Mouse (Mus musculus): ENCODE measurements around the gene Slc25a54. TPM values are rescaled to one million over a fixed set of nuclear protein-coding genes. Genes with fewer than 3 reads are reported as not detected.

Slc25a54 gene
- polyA plus RNA-seq, 1 experiment: not detected

- no peak for TF ChIP-seq GATA1 (IDR thresholded peaks at IDR 0.05; ENCODE audit: low read length)
Measured at GRCm38 (mm10) chr3:109117136-109117535, 36.9 kb downstream of the Slc25a54 start.

- no peak for TF ChIP-seq GATA1 (IDR thresholded peaks at IDR 0.05; ENCODE audit: low read length)
Measured at GRCm38 (mm10) chr3:109119562-109119961, 39.3 kb downstream of the Slc25a54 start.

DNA sequence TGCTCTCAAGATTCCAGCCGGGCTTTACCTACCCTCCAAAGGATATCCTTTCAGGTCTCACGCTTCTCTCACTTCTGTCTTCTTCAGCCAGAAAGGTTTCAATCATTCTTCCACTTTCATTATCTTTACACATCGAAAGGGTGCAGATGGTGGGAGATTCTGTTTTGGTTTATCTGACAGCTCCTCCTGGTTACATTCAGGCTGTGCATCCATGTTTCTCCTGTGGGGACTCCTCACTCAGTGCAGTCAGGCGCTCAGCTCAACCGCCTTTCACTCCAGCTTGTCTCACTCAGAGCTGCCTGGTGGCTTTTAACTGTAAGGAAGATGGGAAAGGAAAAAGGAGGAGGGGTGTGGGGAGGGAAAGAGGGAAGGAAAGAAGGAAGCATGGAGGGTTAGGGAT lies 39.7 kb downstream of the Slc25a54 start:
- no peak for TF ChIP-seq GATA1 (IDR thresholded peaks at IDR 0.05; ENCODE audit: low read length)

- TF ChIP-seq GATA1 (IDR thresholded peaks at IDR 0.05; ENCODE audit: low read length): no peak
Measured at GRCm38 (mm10) chr3:109122641-109123530, 42.6 kb downstream of the Slc25a54 start, which contains the start of gene Slc25a24. Gene Slc25a24 (plus strand): TSS chr3:109123149.

DNA sequence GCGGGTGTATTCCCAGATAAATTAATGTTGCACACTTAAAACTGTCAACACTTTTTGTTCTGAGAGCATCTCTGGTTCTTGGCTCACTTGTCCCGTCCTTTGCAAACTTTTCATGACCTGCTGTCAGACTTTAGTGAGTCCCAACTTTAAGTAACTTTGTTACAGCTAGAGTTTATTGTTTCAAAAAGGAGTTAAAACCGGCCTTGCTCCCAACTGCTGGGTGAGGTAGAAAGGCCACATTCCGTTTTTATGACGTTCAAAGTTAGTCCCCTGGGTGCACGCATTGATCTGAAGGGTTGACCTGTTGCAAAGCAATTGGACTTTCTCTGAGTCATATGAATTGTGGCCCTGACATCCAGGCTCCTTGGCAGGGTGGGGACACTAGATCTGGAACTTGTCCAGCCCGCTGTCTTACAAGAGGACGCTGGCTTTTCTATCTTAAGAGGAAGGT lies 43.3 kb downstream of the Slc25a54 start:
- TF ChIP-seq GATA1 (IDR thresholded peaks at IDR 0.05; ENCODE audit: low read length): no peak

DNA sequence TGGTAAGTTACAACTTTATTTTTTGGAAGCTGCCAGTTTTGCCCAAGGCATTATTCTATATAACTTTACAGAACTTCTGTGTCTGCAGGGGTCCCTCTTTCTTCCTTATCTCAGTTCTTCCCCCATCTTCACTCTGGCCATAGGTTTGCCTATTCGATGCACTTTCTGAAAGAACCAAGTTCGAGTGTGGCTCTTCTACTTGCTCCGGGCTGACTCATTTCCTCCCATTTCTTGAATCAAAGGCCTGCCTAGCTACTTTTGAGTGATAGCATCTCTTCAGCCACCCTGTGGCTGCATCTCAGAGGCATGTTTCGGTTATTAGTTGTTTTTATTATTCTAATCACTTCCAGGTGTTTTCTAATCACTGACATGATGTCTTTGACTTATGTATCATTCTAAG lies 43.8 kb downstream of the Slc25a54 start:
- TF ChIP-seq GATA1 (IDR thresholded peaks at IDR 0.05; ENCODE audit: low read length): no peak

DNA sequence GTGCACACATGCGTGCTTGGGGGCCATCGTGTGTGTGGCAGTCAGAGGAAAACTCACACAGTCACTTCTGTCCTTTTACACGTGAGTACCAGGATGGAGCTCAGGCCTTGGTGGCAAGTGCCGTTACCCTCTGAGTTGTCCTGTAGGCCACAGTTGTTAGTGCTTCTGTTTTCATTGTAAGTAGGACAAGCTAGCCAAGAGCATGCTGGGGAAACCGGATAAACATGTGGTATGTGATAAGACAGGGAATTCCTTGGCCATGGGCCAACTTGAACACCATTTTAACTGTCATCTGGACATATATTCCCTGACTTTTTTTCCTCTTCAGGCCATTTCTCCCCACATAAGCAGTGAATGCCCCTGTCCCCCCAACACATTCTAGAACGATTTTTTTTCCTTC lies 45.3 kb downstream of the Slc25a54 start:
- TF ChIP-seq GATA1 (IDR thresholded peaks at IDR 0.05; ENCODE audit: low read length): no peak

DNA sequence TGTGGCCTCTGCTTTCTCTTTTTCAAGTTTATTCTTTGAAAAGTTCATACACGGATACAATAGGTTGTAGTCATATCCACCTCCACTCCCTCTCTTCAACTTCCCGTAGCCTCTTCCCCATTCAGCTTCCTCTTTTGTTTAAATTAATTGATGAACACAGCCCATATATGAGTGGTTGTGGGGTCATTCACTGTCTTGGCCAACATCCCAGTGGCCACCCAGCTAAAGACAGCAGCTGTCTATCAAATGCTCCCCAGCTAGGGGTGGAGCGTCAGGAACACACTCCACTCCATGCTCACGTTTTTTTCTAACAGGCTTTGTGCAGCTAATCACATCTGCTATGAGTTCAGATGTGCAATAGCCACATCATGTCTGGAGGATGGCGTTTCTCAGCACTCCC lies 49.5 kb downstream of the Slc25a54 start:
- no peak for TF ChIP-seq GATA1 (IDR thresholded peaks at IDR 0.05; ENCODE audit: low read length)

DNA sequence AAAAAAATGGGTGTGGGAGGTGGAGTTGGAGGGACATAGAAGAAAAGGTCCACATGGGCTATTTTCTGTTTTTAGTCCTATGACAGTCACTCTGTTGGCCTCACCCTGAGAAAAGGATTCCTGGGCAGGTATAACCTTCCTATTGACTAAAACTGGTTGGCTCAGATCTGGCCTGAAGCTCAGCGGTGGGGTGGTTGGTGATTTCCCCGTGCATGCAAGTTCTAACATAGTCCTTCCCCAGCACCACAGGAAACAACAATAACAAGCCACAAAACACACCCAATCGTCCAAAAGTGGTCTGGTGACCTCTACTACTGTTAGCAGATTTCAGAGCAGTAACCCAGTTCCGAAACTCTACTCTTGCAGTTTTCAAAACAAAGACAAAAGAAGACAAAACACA lies 52.7 kb downstream of the Slc25a54 start:
- TF ChIP-seq GATA1 (IDR thresholded peaks at IDR 0.05; ENCODE audit: low read length): no peak

- no peak for TF ChIP-seq GATA1 (IDR thresholded peaks at IDR 0.05; ENCODE audit: low read length)
Measured at GRCm38 (mm10) chr3:109134036-109134435, 53.8 kb downstream of the Slc25a54 start.

DNA sequence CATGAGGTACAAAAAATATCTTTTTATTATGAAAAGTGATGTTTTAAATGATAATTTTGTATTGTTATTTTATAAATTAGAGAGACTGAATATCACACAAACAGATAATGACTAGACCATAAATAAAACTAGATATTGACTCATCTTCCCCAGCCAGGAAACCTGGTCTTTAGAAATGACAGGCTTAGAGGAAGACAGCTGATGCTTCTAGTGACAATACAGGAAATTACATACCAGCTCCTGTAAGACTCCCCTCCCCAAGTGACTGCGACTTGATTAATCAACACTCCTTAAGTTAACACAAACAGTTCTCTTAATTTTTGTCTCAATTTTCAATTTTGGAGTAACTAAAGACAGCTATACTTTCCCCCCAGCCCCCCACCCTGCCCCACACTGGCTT lies 55.1 kb downstream of the Slc25a54 start:
- no peak for TF ChIP-seq GATA1 (IDR thresholded peaks at IDR 0.05; ENCODE audit: low read length)

DNA sequence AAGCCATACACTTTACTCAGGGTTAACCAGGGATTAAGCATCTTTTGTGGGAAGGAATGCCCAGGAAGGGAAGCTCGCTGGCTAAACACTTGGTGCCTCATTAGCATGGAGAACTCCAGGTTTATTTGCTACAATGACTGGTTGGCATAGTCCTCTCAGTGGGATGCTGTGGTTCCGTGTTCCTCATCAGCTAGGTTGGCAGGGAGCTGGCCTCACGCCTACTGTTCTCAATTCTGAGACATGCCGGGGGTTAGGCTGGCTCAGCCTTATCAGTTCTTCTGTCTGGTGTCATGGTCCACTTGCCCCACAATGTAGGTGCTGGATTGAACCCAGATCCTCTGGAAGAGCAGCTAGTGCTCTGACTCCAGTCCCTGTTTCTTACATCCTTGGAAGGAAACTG lies 72.3 kb downstream of the Slc25a54 start:
- TF ChIP-seq GATA1 (IDR thresholded peaks at IDR 0.05; ENCODE audit: low read length): no peak

DNA sequence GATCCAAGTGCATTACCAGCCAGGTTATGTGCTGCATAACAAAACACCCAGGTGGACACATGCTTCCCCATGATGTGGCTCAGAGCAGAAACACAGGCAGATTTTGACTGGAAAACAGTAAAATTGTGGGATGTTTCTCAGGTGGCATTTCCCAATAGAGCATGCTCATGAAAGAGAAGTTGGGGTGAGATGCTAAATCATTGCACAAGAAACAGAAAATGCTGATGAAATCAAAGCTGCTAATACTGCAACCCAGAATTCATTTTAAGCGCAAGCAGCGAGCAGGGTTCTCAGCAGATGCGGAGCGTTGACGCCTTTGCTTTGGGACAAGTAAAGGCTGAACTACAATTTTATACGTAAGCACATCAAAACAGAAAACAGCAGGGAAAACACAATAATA lies 73.1 kb downstream of the Slc25a54 start:
- no peak for TF ChIP-seq GATA1 (IDR thresholded peaks at IDR 0.05; ENCODE audit: low read length)

DNA sequence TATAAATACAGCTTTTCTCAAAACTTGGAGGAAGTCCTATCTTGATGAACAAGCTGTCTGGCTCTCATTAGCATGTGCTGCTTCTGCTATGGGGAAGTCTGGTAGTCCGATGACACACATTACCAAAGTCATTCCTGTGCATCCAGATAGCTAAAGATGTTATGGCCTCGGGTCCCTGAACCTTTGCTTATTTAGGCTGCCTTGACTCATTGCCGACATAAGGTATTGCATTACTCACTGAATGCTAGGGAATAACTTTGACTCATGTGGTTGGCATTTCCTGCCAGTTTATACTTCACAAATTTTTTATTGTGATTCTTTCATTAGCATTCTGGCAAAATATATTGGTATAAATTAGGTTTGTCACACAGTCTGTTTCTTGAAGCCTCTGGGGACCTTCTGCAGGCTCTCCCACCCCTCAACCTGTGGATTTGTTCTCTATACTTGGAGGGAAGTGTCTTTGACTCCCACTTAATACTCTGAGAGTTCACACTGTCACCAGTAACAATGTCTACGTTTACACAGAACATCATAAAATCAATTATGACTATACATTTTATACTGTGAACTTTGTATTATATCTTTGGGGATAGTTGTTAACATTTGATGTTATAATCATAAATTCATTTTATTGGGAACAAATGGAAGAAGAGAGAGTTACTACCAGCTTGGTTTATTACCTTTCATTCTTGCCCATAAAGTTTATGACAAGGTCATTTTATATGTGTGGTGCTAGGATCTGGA lies 75.8 kb downstream of the Slc25a54 start:
- no peak for TF ChIP-seq GATA1 (IDR thresholded peaks at IDR 0.05; ENCODE audit: low read length)

DNA sequence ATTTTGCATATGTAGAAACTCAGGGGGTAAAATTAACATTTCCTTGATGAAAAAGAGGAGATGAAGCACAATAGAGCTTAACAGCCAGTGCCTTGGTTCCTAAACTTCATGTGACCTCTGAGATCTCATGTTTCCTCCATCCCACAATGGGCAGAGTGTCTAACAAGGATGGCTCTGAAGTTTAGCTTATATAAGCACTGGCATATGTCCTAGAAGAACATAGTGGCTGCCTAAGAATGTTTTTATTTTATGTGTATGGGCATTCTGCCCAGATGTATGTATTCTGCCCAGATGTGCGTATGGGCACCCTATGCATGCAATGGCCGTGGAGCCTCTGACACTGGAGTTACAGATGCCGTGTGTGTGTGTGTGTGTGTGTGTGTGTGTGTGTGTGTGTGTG lies 77.2 kb downstream of the Slc25a54 start:
- TF ChIP-seq GATA1 (IDR thresholded peaks at IDR 0.05; ENCODE audit: low read length): no peak

DNA sequence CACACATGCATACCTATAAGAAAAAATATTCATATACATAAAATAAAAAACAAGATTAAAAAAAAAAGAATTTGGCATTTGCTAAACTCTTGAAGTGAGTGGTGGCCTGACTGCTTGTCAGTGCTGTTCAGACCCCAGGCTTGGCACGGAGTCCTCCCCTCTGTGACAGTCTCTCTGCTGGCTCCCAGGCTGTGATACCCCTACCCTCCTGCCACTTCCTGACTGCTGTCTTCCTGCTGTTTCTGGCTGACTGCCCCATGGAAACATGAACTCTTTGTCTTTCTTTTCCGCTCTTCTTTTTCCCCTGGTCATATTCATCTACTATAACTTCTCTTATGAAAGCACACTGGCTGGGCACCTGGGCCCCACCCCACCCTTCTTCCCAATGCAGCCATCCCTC lies 83.8 kb downstream of the Slc25a54 start:
- no peak for TF ChIP-seq GATA1 (IDR thresholded peaks at IDR 0.05; ENCODE audit: low read length)

All from G1E-ER4 (cell line).